Mouse (Mus musculus): ENCODE measurements around the gene Ccdc167. TPM values are rescaled to one million over a fixed set of nuclear protein-coding genes. Genes with fewer than 3 reads are reported as not detected.

Ccdc167 gene
- total RNA-seq, 2 experiments from 2014 or later, result 15.3 to 18.4 TPM

Other genes with a start within 250 kb of the Ccdc167 start
- gene Pim1, start 226.3 kb downstream of the Ccdc167 start, total RNA-seq (2021), result 10 to 100 TPM; 74.0 to 77.0 TPM
- not detected for gene Gm17657, start 167.4 kb downstream of the Ccdc167 start, total RNA-seq (2021)
- 10 to 100 TPM; 15.6 to 16.1 TPM for gene Tbc1d22b, start 167.3 kb downstream of the Ccdc167 start, total RNA-seq (2021)
- not detected for gene Tmem217, start 164.7 kb downstream of the Ccdc167 start, total RNA-seq (2021)
- 10 to 100 TPM; 24.7 to 28.6 TPM for gene Rnf8, start 102.3 kb downstream of the Ccdc167 start, total RNA-seq (2021)
- gene Gm28043, start 102.2 kb downstream of the Ccdc167 start, total RNA-seq (2021), result 1 to 10 TPM; 2.5 to 2.6 TPM
- gene Cmtr1, start 56.4 kb downstream of the Ccdc167 start, total RNA-seq (2021), result 10 to 100 TPM; 56.9 to 70.7 TPM

All from heart, postnatal 4 days (tissue).